Mouse (Mus musculus) intestine, postnatal 0 days (tissue): ENCODE measurements around the gene Dnaic2. TPM values are rescaled to one million over a fixed set of nuclear protein-coding genes. Genes with fewer than 3 reads are reported as not detected.
A peak's percentile ranks its signal among the peaks of the same experiment; 100 is the strongest.

Source experiments
- ATAC-seq: fragments of 200-750 bp; cut with Nextera tagmentation; 2 replicates; pipeline ENCODE4 v1.8.0; 2017; ENCODE audit warnings: mild to moderate bottlenecking, moderate TSS enrichment, moderate library complexity
- H3K27ac ChIP-seq: fragments of 300-500 bp; sonication (generic); 2 replicates; pipeline ENCODE4 v1.5.1; 2014; ENCODE audit warnings: mild to moderate bottlenecking, low read depth, low read length, moderate library complexity
- H3K27me3 ChIP-seq: fragments of 300-500 bp; sonication (generic); replicated peaks from 2 replicates; pipeline ENCODE4 v1.6.1; 2014; ENCODE audit warnings: low read length, mixed read lengths; ENCODE audit not compliant: control insufficient read depth, insufficient read depth
- H3K36me3 ChIP-seq: fragments of 300-500 bp; sonication (generic); 2 replicates; pipeline ENCODE4 v1.6.1; 2014; ENCODE audit warnings: mild to moderate bottlenecking, moderate library complexity; ENCODE audit not compliant: control insufficient read depth, insufficient read depth
- H3K4me1 ChIP-seq: fragments of 300-500 bp; sonication (generic); replicated peaks from 2 replicates; pipeline ENCODE4 v1.6.1; 2014; ENCODE audit warnings: antibody characterized with exemption, low read length, mixed read lengths; ENCODE audit not compliant: control insufficient read depth, insufficient read depth
- H3K4me2 ChIP-seq: fragments of 300-500 bp; sonication (generic); replicated peaks from 2 replicates; pipeline ENCODE4 v1.6.1; 2014; ENCODE audit warnings: low read depth, mild to moderate bottlenecking, moderate library complexity
- H3K4me3 ChIP-seq: fragments of 300-500 bp; sonication (generic); 2 replicates; pipeline ENCODE4 v1.5.1; 2014; ENCODE audit warnings: low read depth, low read length
- H3K9ac ChIP-seq: fragments of 300-500 bp; sonication (generic); 2 replicates; pipeline ENCODE4 v1.6.1; 2014; ENCODE audit warnings: mild to moderate bottlenecking, low read depth, low read length
- H3K9me3 ChIP-seq: fragments of 300-500 bp; sonication (generic); 2 replicates; pipeline ENCODE4 v1.6.1; 2016; ENCODE audit warnings: mixed run types; ENCODE audit not compliant: control insufficient read depth
- CTCF ChIP-seq: sonication (generic); IDR thresholded peaks from 2 replicates; pipeline ENCODE4 v1.5.1; 2016; ENCODE audit warnings: low read depth, mild to moderate bottlenecking, control low read depth, antibody characterized with exemption, moderate library complexity
- WGBS: fragments of 180-500 bp; shearing (Covaris S2); extraction: QIAGEN DNeasy Blood & Tissue Kit; methylation state at CpG from one replicate; pipeline ENCODE4 v1.1.7; 2014; 5-methylcytosine and 5-hydroxymethylcytosine counted together
- polyA plus RNA-seq: library from polyadenylated mRNA; unstranded; fragments of >200 nt; fragmentation: Nextera tagmentation; extraction: Ambion mirVana; gene quantifications from 2 replicates; pipeline ENCODE4 v1.2.1, GENCODE M21; 2015

The Dnaic2 gene
- polyA plus RNA-seq, 1 experiment from 2014 or later = 0.22 TPM

GRCm38 (mm10) chr11:114795848-114796322 lies 68.7 kb downstream of the Dnaic2 start, which contains the start of gene Btbd17:
TSS of gene Btbd17 (minus strand) at chr11:114795945.
- no peak within 1 kb of the TSS for H3K9ac ChIP-seq
- peaks cover 37% of the 10 kb centered on the region for H3K27me3 ChIP-seq
- no peaks in the 10 kb centered on the region for H3K4me1 ChIP-seq
- H3K9me3 ChIP-seq = no peaks in the 10 kb centered on the region
- ATAC-seq = no peak
- H3K36me3 ChIP-seq = no peaks in the 10 kb centered on the region
- TF ChIP-seq CTCF = no peak
- H3K27ac ChIP-seq = no peak within 1 kb of the TSS
- 17% methylated on average over 4 of the region's 4 CpGs for WGBS
- H3K4me2 ChIP-seq = peak within 1 kb of the TSS; percentile 63
- H3K4me3 ChIP-seq = peak within 1 kb of the TSS; percentile 24

- H3K4me3 ChIP-seq = no peak overlapping the region
- H3K27ac ChIP-seq = no peak overlapping the region
- H3K27me3 ChIP-seq = peaks cover 24% of the 10 kb centered on the region
- TF ChIP-seq CTCF = no peak
- no peaks in the 10 kb centered on the region for H3K4me1 ChIP-seq
- no peak overlapping the region for H3K4me2 ChIP-seq
- no peak overlapping the region for H3K9ac ChIP-seq
- ATAC-seq = no peak
- H3K36me3 ChIP-seq = no peaks in the 10 kb centered on the region
- WGBS = 90% methylated on average over 7 of the region's 7 CpGs
- no peaks in the 10 kb centered on the region for H3K9me3 ChIP-seq
Measured at GRCm38 (mm10) chr11:114797176-114797575, 70.0 kb downstream of the Dnaic2 start.

GRCm38 (mm10) chr11:114797981-114798380 lies 70.8 kb downstream of the Dnaic2 start:
- Histone ChIP-seq H3K27ac (no peak overlapping the region), H3K9ac (no peak overlapping the region), H3K27me3 (peaks cover 16% of the 10 kb centered on the region), H3K4me3 (no peak overlapping the region), H3K9me3 (no peaks in the 10 kb centered on the region), H3K4me2 (no peak overlapping the region), H3K36me3 (no peaks in the 10 kb centered on the region), H3K4me1 (no peaks in the 10 kb centered on the region)
- WGBS = 78% methylated on average over 3 of the region's 3 CpGs
- no peak for TF ChIP-seq CTCF
- ATAC-seq = no peak

- H3K9ac ChIP-seq = no peak within 1 kb of the TSS
- no peak within 1 kb of the TSS for H3K4me3 ChIP-seq
Measured at GRCm38 (mm10) chr11:114798624-114799023, 71.4 kb downstream of the Dnaic2 start, which contains the start of gene Gpr142. TSS of gene Gpr142 (plus strand) at chr11:114798924.

GRCm38 (mm10) chr11:114801906-114802305 lies 74.7 kb downstream of the Dnaic2 start:
- no peaks in the 10 kb centered on the region for H3K4me1 ChIP-seq
- no peak overlapping the region for H3K9ac ChIP-seq
- no peak for ATAC-seq
- WGBS = 100% methylated on average over 1 of the region's 1 CpGs
- no peaks in the 10 kb centered on the region for H3K36me3 ChIP-seq
- H3K27me3 ChIP-seq = no peaks in the 10 kb centered on the region
- no peak overlapping the region for H3K4me3 ChIP-seq
- no peaks in the 10 kb centered on the region for H3K9me3 ChIP-seq
- no peak overlapping the region for H3K4me2 ChIP-seq
- TF ChIP-seq CTCF = no peak
- no peak overlapping the region for H3K27ac ChIP-seq

More at GRCm38 (mm10) chr11:114798624-114799023, 71.4 kb downstream of the Dnaic2 start, which contains the start of gene Gpr142:
- TF ChIP-seq CTCF = no peak
- 97% methylated on average over 3 of the region's 3 CpGs for WGBS
- Histone ChIP-seq H3K36me3 (no peaks in the 10 kb centered on the region), H3K9me3 (no peaks in the 10 kb centered on the region), H3K27ac (no peak within 1 kb of the TSS), H3K4me1 (no peaks in the 10 kb centered on the region), H3K27me3 (peaks cover 9% of the 10 kb centered on the region), H3K4me2 (no peak within 1 kb of the TSS)
- no peak for ATAC-seq

GRCm38 (mm10) chr11:114802540-114803267 lies 75.5 kb downstream of the Dnaic2 start:
- Histone ChIP-seq H3K9ac (no peak overlapping the region), H3K9me3 (no peaks in the 10 kb centered on the region), H3K4me2 (no peak overlapping the region), H3K36me3 (no peaks in the 10 kb centered on the region), H3K4me1 (no peaks in the 10 kb centered on the region), H3K27ac (no peak overlapping the region), H3K27me3 (no peaks in the 10 kb centered on the region), H3K4me3 (no peak overlapping the region)
- no peak; the same call in 1 of the 2 replicates for ATAC-seq
- WGBS = 35% methylated on average over 15 of the region's 15 CpGs
- TF ChIP-seq CTCF = no peak
